Mouse (Mus musculus) gastrocnemius, adult 2 months (tissue): ENCODE data around the gene Rnf157. TPM values are rescaled to one million over a fixed set of nuclear protein-coding genes. Genes with fewer than 3 reads are reported as not detected.
A peak's percentile ranks its signal among the peaks of the same experiment; 100 is the strongest.
"Not testable (repeated sequence)": the region's sequence is repeated elsewhere in the genome, so short reads cannot be mapped to it uniquely, and the experiment has no call there.

Experiments
- DNase-seq: peaks from one replicate; pipeline ENCODE4 v3.0.0; 2022
- H3K27ac ChIP-seq: fragments of 200-600 bp; 2 replicates; pipeline ENCODE4 v1.8.1; 2022; ENCODE audit warnings: mild to moderate bottlenecking
- H3K4me3 ChIP-seq: fragments of 200-600 bp; 2 replicates; pipeline ENCODE4 v1.8.1; 2022; ENCODE audit warnings: mild to moderate bottlenecking, moderate library complexity
- CTCF ChIP-seq: fragments of 200-600 bp; IDR thresholded peaks from 2 replicates; pipeline ENCODE4 v1.8.1; 2022; ENCODE audit warnings: antibody characterized with exemption, mild to moderate bottlenecking, moderate library complexity
- intact Hi-C: fragments of 180-260 bp; cut with DNase I; formaldehyde crosslinking; loops from one replicate; pipeline ENCODE4 v1.15.1; 2025
- total RNA-seq, 2 experiments: library from RNA; stranded (reverse); gene quantifications; 2 replicates each; pipeline ENCODE4 v1.2.3; 2021

Gene Rnf157
- total RNA-seq, 2 experiments from 2014 or later = 24.3 to 32.0 TPM

- Histone ChIP-seq H3K4me3 (no peak overlapping the region), H3K27ac (no peak overlapping the region)
- no peak for DNase-seq
- no peak for TF ChIP-seq CTCF
- intact Hi-C loops = loop anchor here (5.0 kb wide), 1 partner anchor 35 kb away; no protein-coding TSS in a partner anchor
Measured at GRCm38 (mm10) chr11:116432127-116432526, 19.3 kb upstream of the Rnf157 start.

DNA sequence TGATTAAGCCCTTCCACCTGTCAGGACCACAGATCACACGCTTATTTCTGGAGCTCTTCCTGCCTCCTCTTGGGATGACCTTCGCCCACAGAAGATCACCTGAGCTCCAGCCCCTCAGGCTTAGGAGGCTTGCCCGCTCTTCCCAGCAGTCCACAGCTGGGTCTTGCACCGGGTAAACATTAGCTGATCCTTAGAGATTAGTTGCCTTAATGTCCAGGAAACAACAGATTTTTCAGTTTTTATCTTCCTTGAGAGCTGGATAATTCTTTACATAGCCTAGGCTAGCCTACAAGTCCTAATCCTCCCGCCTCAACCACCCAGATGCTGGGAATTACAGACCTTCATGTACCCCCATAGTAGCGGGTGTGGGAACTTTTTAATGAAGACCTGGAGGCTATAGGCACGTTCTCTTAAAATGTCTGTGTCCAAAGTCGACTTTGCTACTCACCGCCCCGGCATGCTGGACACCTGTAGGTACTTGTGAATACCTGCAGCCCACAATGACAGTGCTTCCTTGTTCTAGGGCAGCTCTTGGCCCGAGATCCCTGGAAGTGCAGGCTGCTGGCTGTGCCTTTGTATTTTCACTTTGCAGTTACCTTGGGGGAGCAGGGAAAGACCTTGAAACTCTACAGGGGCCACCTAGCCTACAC lies 18.7 kb upstream of the Rnf157 start:
- intact Hi-C loops = loop anchor here (2.0 to 5.0 kb wide), 2 partner anchors 17 to 34 kb away; no protein-coding TSS in a partner anchor
- TF ChIP-seq CTCF = no peak
- no peak overlapping the region for H3K27ac ChIP-seq
- H3K4me3 ChIP-seq = no peak overlapping the region
- DNase-seq = no peak

DNA sequence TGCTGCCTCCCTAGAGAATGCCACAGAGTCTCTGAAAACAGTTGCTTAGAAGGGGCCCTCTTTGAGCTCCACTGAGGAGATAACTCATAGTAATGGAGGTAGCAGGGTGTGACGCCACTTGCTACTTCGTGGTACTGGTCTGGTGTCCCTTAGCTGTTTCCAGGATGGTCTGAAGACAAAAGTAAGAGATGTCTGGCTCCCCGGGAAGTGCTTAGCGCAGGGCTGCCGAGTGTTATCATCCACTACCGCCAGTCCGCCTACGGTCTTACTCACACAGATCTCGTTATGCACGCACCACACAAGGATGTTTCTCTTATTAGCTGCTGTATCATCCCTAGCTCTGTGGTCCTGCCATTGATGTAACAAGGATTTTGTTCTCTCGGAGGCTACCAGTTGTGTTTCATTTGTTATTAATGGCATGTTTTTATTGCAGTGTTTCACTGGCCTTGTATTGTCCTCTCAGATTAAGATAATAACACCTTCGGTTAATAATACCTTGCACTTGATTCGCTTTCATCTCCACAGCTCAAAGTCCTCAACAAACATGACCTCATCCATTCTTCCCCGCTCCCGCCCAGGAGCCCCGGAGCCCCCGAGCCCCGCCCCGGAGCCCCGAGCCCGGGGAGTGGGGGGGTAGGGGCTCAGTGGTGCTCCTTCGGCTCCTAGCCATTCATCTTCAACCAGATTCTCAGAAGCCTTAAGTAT lies 18.0 kb upstream of the Rnf157 start:
- no peak overlapping the region for H3K27ac ChIP-seq
- peak; percentile 11 for DNase-seq
- TF ChIP-seq CTCF = no peak
- intact Hi-C loops = loop anchor here (2.0 to 5.0 kb wide), 2 partner anchors 16 to 34 kb away; no protein-coding TSS in a partner anchor
- H3K4me3 ChIP-seq = no peak overlapping the region

- intact Hi-C loops = loop anchor here (2.0 to 5.0 kb wide), 2 partner anchors 15 to 33 kb away; no protein-coding TSS in a partner anchor
- H3K4me3 ChIP-seq = no peak overlapping the region
Measured at GRCm38 (mm10) chr11:116429862-116430613, 17.2 kb upstream of the Rnf157 start.

GRCm38 (mm10) chr11:116428872-116429859 lies 16.3 kb upstream of the Rnf157 start:
- intact Hi-C loops = no loop called here
- TF ChIP-seq CTCF = no peak
- DNase-seq = peak; percentile 9
- Histone ChIP-seq H3K27ac (no peak overlapping the region), H3K4me3 (no peak overlapping the region)

More at GRCm38 (mm10) chr11:116429862-116430613, 17.2 kb upstream of the Rnf157 start:
- DNase-seq = peak; percentile 8
- no peak overlapping the region for H3K27ac ChIP-seq
- TF ChIP-seq CTCF = no peak

- no peak for DNase-seq
- H3K27ac ChIP-seq = no peak overlapping the region
- intact Hi-C loops = no loop called here
- H3K4me3 ChIP-seq = no peak overlapping the region
- no peak for TF ChIP-seq CTCF
Measured at GRCm38 (mm10) chr11:116426852-116427575, 14.2 kb upstream of the Rnf157 start.

GRCm38 (mm10) chr11:116426328-116426727 lies 13.5 kb upstream of the Rnf157 start:
- DNase-seq, H3K27ac ChIP-seq, intact Hi-C loops, H3K4me3 ChIP-seq: not testable (repeated sequence)

DNA sequence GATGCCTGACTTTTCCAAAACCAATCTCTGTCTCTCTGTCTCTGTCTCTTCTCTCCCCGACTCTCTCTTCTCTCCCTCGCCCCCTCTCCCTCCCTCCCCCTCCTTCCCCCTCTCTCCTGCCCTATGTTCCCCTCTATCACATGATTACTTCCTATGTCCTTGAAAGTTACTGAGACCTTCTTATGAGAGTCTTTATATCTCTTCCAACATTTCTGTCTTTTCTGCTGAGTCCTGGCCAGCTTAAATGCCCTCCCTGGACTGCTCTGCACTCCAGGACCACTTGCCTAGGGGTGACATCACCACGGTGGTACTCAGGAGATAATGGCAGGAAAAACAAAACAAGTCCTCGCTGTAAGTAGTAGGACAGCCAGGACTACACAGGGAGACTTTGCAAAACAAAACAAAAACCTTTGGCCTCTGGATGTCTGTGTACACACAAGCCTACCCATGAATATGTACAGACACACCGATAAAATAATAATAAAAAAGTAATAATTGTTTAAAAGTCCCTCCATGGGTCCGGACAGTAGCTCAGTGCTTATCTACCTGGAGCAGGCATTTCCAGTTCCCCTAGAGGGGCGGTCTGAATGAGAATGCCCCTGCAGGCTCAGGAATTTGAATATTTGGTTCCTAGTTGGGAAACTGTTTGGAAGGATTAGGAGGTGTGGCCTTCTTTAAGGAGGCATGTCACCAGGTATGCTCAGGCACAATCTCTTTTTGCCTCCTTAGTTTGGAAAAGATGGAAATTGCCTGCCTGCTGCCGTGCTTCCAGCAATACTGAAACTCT lies 12.0 kb upstream of the Rnf157 start:
- Histone ChIP-seq H3K4me3 (no peak overlapping the region), H3K27ac (no peak overlapping the region)
- no peak for DNase-seq
- intact Hi-C loops = no loop called here
- no peak for TF ChIP-seq CTCF

- TF ChIP-seq CTCF = no peak
- intact Hi-C loops = no loop called here
Measured at GRCm38 (mm10) chr11:116423782-116424620, 11.2 kb upstream of the Rnf157 start.

GRCm38 (mm10) chr11:116423214-116423613 lies 10.4 kb upstream of the Rnf157 start:
- H3K27ac ChIP-seq = no peak overlapping the region
- no peak overlapping the region for H3K4me3 ChIP-seq
- TF ChIP-seq CTCF = no peak
- intact Hi-C loops = no loop called here
- DNase-seq = no peak

More at GRCm38 (mm10) chr11:116423782-116424620, 11.2 kb upstream of the Rnf157 start:
- no peak overlapping the region for H3K4me3 ChIP-seq
- DNase-seq = peak; percentile 30
- peak overlapping the region; percentile 54; the same call in 1 of the 2 replicates for H3K27ac ChIP-seq
